25 mouse cellular contexts compared by ENCODE assay signal in the genomic region with DNA sequence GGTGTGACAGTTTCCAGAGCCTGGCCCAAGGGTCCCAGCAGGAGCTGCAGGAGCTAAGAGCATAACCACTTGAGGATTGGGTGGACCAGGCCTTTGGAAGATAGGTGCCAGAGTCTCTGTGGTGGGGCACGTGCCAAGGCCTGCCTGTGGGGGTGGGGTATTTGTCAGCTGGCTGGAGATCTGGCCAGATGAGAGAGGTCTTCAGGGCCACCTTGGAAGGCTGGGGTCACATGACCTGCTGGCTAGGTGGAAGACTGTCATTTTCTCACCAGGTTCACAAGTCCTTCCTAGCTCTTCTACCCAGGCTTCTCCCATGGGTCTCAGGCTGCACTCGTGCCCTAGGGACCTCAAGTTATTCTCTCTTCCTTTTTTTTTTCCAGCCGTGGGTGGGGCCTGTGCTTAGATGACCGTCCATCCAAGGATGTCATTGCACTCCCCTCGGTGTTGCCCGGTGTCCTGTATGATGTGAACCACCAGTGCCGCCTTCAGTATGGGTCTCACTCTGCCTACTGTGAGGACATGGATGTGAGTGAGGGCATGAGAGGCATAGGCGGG. TPM values are rescaled to one million over a fixed set of nuclear protein-coding genes. Genes with fewer than 3 reads are reported as not detected.
"Had no signal": no experiment of that assay in that cellular context is flagged by ENCODE, and none has a peak within 500 bp of the region (broad histone marks: within the 10 kb centered on the region; RNA-seq: fewer than 3 reads in every experiment).

No protein-coding gene starts in this region.

- ATAC-seq: hindbrain, postnatal 0 days; intestine, embryonic 16.5 days had no signal

- H3K27me3 ChIP-seq: heart, embryonic 13.5 days; heart, embryonic 15.5 days; hindbrain, embryonic 13.5 days; hindbrain, embryonic 15.5 days; kidney, embryonic 15.5 days; limb, embryonic 12.5 days; liver, embryonic 13.5 days had no signal

- H3K4me3 ChIP-seq: gastrocnemius, adult 2 months; heart, embryonic 13.5 days; heart, embryonic 15.5 days; hindbrain, embryonic 13.5 days; hindbrain, embryonic 15.5 days; kidney, embryonic 15.5 days; limb, embryonic 12.5 days; liver, embryonic 13.5 days had no signal

- H3K36me3 ChIP-seq: heart, embryonic 15.5 days; liver, embryonic 13.5 days had no signal

- H3K9ac ChIP-seq: heart, embryonic 15.5 days; hindbrain, embryonic 13.5 days; hindbrain, embryonic 15.5 days; kidney, embryonic 15.5 days; limb, embryonic 12.5 days; liver, embryonic 13.5 days had no signal

- H3K9me3 ChIP-seq: heart, embryonic 13.5 days; heart, embryonic 15.5 days; hindbrain, embryonic 13.5 days; hindbrain, embryonic 15.5 days; kidney, embryonic 15.5 days; limb, embryonic 12.5 days; liver, embryonic 13.5 days had no signal

- H3K27ac ChIP-seq: hindbrain, embryonic 13.5 days; hindbrain, embryonic 15.5 days; hindbrain, postnatal 0 days; kidney, embryonic 15.5 days; kidney, postnatal 0 days; limb, embryonic 12.5 days; liver, embryonic 13.5 days had no signal

- DNase-seq: gastrocnemius, adult 2 months; gastrocnemius, postnatal 10 days; gastrocnemius, postnatal 25 days; heart, postnatal 14 days; heart, postnatal 36 days; kidney, adult 11 months; kidney, adult 8-10 months; kidney, postnatal 14 days; kidney, postnatal 36 days; layer of hippocampus, adult 9-11 months; layer of hippocampus, postnatal 36 days; left cerebral cortex, postnatal 4 days; liver; liver, embryonic 13.5 days had no signal

- H3K4me2 ChIP-seq: heart, embryonic 13.5 days; heart, embryonic 15.5 days; hindbrain, embryonic 13.5 days; hindbrain, embryonic 15.5 days; kidney, embryonic 15.5 days; limb, embryonic 12.5 days; liver, embryonic 11.5 days; liver, embryonic 13.5 days had no signal

- H3K4me1 ChIP-seq: hindbrain, embryonic 15.5 days; limb, embryonic 12.5 days; liver, embryonic 13.5 days had no signal

RNA-seq across cellular contexts. Expression of gene Adamts7, which starts 22.6 kb away (rescaled TPM):
- total RNA-seq: hematopoietic stem cell, adult 5-6 weeks had no signal
